Mouse (Mus musculus): ENCODE results near the gene Chrnb2. TPM values are rescaled to one million over a fixed set of nuclear protein-coding genes. Genes with fewer than 3 reads are reported as not detected.

The Chrnb2 gene
- polyA plus RNA-seq (2014; fragmentation: Nextera tagmentation; extraction: Ambion mirVana), result 12.0 and 17.7 TPM in 2 replicates

- no peaks in the 10 kb centered on the region; the same call in 1 of the 2 replicates for H3K4me1 ChIP-seq (replicated peaks; ENCODE audit: control insufficient read depth, insufficient read depth, low read length)
- WGBS, result under 1% methylated on average over 36 of the region's 36 CpGs
- H3K27me3 ChIP-seq (ENCODE audit: control insufficient read depth, insufficient read depth, low read length), result no peaks in the 10 kb centered on the region
- DNase-seq (ENCODE audit: low spot score) (peak; percentile 86), ATAC-seq (ENCODE audit: low FRiP score) (peak; percentile 71)
- H3K4me2 ChIP-seq (replicated peaks; ENCODE audit: low read depth, low read length), result peak within 1 kb of the TSS; percentile 62
- peak within 1 kb of the TSS; percentile 83 for H3K27ac ChIP-seq (ENCODE audit: low read depth, low read length)
- peak within 1 kb of the TSS; percentile 50 for H3K4me3 ChIP-seq (ENCODE audit: low read depth, low read length)
- H3K9ac ChIP-seq (ENCODE audit: low read depth, low read length), result peak within 1 kb of the TSS; percentile 68
- H3K9me3 ChIP-seq (ENCODE audit: control insufficient read depth, low read length), result no peaks in the 10 kb centered on the region
- H3K36me3 ChIP-seq (ENCODE audit: control insufficient read depth, insufficient read depth, low read length), result no peaks in the 10 kb centered on the region
These were observed at the start of gene Chrnb2 for GRCm38 (mm10) chr3:89764119-89764724. Gene Chrnb2, minus strand, starts transcription at chr3:89764632.

- ATAC-seq (ENCODE audit: low FRiP score), result no peak
- DNase-seq (ENCODE audit: low spot score), result no peak
- no peaks in the 10 kb centered on the region for H3K27me3 ChIP-seq (ENCODE audit: control insufficient read depth, insufficient read depth, low read length)
- WGBS, result 76% methylated on average over 7 of the region's 7 CpGs
- no peaks in the 10 kb centered on the region for H3K36me3 ChIP-seq (ENCODE audit: control insufficient read depth, insufficient read depth, low read length)
- no peak overlapping the region for H3K9ac ChIP-seq (ENCODE audit: low read depth, low read length)
- H3K9me3 ChIP-seq (ENCODE audit: control insufficient read depth, low read length), result 0 out of 2 replicates have a peak, but pooled peaks cover 2% of the 10 kb centered on the region
- H3K4me3 ChIP-seq (ENCODE audit: low read depth, low read length), result no peak overlapping the region
- no peaks in the 10 kb centered on the region for H3K4me1 ChIP-seq (replicated peaks; ENCODE audit: control insufficient read depth, insufficient read depth, low read length)
- no peak overlapping the region for H3K4me2 ChIP-seq (replicated peaks; ENCODE audit: low read depth, low read length)
- H3K27ac ChIP-seq (ENCODE audit: low read depth, low read length), result no peak overlapping the region
These were observed 49.6 kb upstream of the Chrnb2 start for GRCm38 (mm10) chr3:89814051-89814450.

- ATAC-seq (ENCODE audit: low FRiP score) (no peak), DNase-seq (ENCODE audit: low spot score) (no peak)
- H3K9ac ChIP-seq (ENCODE audit: low read depth, low read length), result no peak overlapping the region
- no peaks in the 10 kb centered on the region for H3K36me3 ChIP-seq (ENCODE audit: control insufficient read depth, insufficient read depth, low read length)
- no peak overlapping the region for H3K4me2 ChIP-seq (replicated peaks; ENCODE audit: low read depth, low read length)
- H3K9me3 ChIP-seq (ENCODE audit: control insufficient read depth, low read length), result 0 out of 2 replicates have a peak, but pooled peaks cover 2% of the 10 kb centered on the region
- no peaks in the 10 kb centered on the region for H3K4me1 ChIP-seq (replicated peaks; ENCODE audit: control insufficient read depth, insufficient read depth, low read length)
- no peak overlapping the region for H3K4me3 ChIP-seq (ENCODE audit: low read depth, low read length)
- WGBS, result 76% methylated on average over 3 of the region's 3 CpGs
- H3K27ac ChIP-seq (ENCODE audit: low read depth, low read length), result no peak overlapping the region
- no peaks in the 10 kb centered on the region for H3K27me3 ChIP-seq (ENCODE audit: control insufficient read depth, insufficient read depth, low read length)
These were observed 47.7 kb upstream of the Chrnb2 start for GRCm38 (mm10) chr3:89812166-89812565.

DNA sequence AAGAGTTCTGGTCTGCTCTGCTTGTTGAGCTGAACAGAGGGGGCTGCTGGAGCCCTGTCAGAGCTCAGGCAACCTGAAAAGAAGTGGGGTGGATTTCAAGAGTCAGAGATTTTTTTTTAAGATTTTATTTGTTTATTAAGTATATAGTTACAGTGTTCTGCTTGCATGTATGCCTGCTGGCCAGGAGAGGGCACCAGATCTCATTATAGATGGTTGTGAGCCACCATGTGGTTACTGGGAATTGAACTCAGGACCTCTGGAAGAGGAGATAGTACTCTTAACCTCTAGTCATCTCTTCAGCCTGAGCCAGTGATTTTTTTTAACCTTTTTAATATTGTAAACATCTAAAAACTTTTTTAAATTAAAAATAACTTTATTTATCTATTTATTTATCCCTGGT is 46.4 kb upstream of the Chrnb2 start:
- ATAC-seq (ENCODE audit: low FRiP score), result no peak
- Histone ChIP-seq H3K4me2 (replicated peaks; ENCODE audit: low read depth, low read length) (no peak overlapping the region), H3K9ac (ENCODE audit: low read depth, low read length) (no peak overlapping the region), H3K36me3 (ENCODE audit: control insufficient read depth, insufficient read depth, low read length) (no peaks in the 10 kb centered on the region), H3K4me1 (replicated peaks; ENCODE audit: control insufficient read depth, insufficient read depth, low read length) (no peaks in the 10 kb centered on the region), H3K9me3 (ENCODE audit: control insufficient read depth, low read length) (0 out of 2 replicates have a peak, but pooled peaks cover 2% of the 10 kb centered on the region), H3K27ac (ENCODE audit: low read depth, low read length) (no peak overlapping the region), H3K4me3 (ENCODE audit: low read depth, low read length) (no peak overlapping the region), H3K27me3 (ENCODE audit: control insufficient read depth, insufficient read depth, low read length) (no peaks in the 10 kb centered on the region)
- DNase-seq (ENCODE audit: low spot score), result no peak

DNA sequence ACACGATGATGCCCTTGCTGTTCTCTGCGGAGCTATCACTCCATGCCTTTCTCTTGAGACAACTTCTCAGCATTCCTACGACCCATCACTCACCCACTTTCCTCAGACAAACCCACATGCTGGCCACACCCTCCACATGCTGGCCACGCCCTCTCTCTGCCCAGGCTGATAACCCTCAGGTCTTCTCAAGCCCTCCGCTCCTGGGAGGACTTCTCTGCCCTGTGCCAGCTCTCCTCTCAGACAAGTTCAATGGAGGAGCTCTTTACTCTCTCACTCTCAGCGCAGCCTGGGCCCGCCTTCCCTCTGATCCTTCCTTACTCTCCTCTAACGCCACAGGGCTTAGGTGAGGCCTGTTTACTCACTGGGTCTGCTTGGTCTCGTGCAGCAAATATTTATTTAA is 44.2 kb upstream of the Chrnb2 start:
- no peak for DNase-seq (ENCODE audit: low spot score)
- no peaks in the 10 kb centered on the region for H3K36me3 ChIP-seq (ENCODE audit: control insufficient read depth, insufficient read depth, low read length)
- 61% methylated on average over 9 of the region's 9 CpGs for WGBS
- no peak overlapping the region for H3K9ac ChIP-seq (ENCODE audit: low read depth, low read length)
- no peak for ATAC-seq (ENCODE audit: low FRiP score)
- no peak overlapping the region for H3K4me3 ChIP-seq (ENCODE audit: low read depth, low read length)
- H3K4me2 ChIP-seq (replicated peaks; ENCODE audit: low read depth, low read length), result no peak overlapping the region
- H3K9me3 ChIP-seq (ENCODE audit: control insufficient read depth, low read length), result 0 out of 2 replicates have a peak, but pooled peaks cover 2% of the 10 kb centered on the region
- H3K4me1 ChIP-seq (replicated peaks; ENCODE audit: control insufficient read depth, insufficient read depth, low read length), result no peaks in the 10 kb centered on the region
- H3K27ac ChIP-seq (ENCODE audit: low read depth, low read length), result no peak overlapping the region
- H3K27me3 ChIP-seq (ENCODE audit: control insufficient read depth, insufficient read depth, low read length), result no peaks in the 10 kb centered on the region

- 85% methylated on average over 5 of the region's 5 CpGs for WGBS
- Histone ChIP-seq H3K4me3 (ENCODE audit: low read depth, low read length) (no peak overlapping the region), H3K27ac (ENCODE audit: low read depth, low read length) (no peak overlapping the region), H3K9me3 (ENCODE audit: control insufficient read depth, low read length) (0 out of 2 replicates have a peak, but pooled peaks cover 2% of the 10 kb centered on the region), H3K27me3 (ENCODE audit: control insufficient read depth, insufficient read depth, low read length) (no peaks in the 10 kb centered on the region), H3K4me2 (replicated peaks; ENCODE audit: low read depth, low read length) (no peak overlapping the region), H3K4me1 (replicated peaks; ENCODE audit: control insufficient read depth, insufficient read depth, low read length) (no peaks in the 10 kb centered on the region), H3K36me3 (ENCODE audit: control insufficient read depth, insufficient read depth, low read length) (no peaks in the 10 kb centered on the region), H3K9ac (ENCODE audit: low read depth, low read length) (no peak overlapping the region)
- no peak for DNase-seq (ENCODE audit: low spot score)
- ATAC-seq (ENCODE audit: low FRiP score), result no peak
These were observed 43.4 kb upstream of the Chrnb2 start for GRCm38 (mm10) chr3:89807881-89808280.

- no peak overlapping the region for H3K27ac ChIP-seq (ENCODE audit: low read depth, low read length)
- H3K4me1 ChIP-seq (replicated peaks; ENCODE audit: control insufficient read depth, insufficient read depth, low read length), result no peaks in the 10 kb centered on the region
- 0 out of 2 replicates have a peak, but pooled peaks cover 2% of the 10 kb centered on the region for H3K9me3 ChIP-seq (ENCODE audit: control insufficient read depth, low read length)
- no peak for DNase-seq (ENCODE audit: low spot score)
- ATAC-seq (ENCODE audit: low FRiP score), result no peak
- no peaks in the 10 kb centered on the region for H3K36me3 ChIP-seq (ENCODE audit: control insufficient read depth, insufficient read depth, low read length)
- no peak overlapping the region for H3K9ac ChIP-seq (ENCODE audit: low read depth, low read length)
- H3K27me3 ChIP-seq (ENCODE audit: control insufficient read depth, insufficient read depth, low read length), result no peaks in the 10 kb centered on the region
- 95% methylated on average over 3 of the region's 3 CpGs for WGBS
- H3K4me3 ChIP-seq (ENCODE audit: low read depth, low read length), result no peak overlapping the region
- no peak overlapping the region for H3K4me2 ChIP-seq (replicated peaks; ENCODE audit: low read depth, low read length)
These were observed 42.7 kb upstream of the Chrnb2 start for GRCm38 (mm10) chr3:89807171-89807570.

GRCm38 (mm10) chr3:89806751-89807150 is 42.3 kb upstream of the Chrnb2 start:
- ATAC-seq (ENCODE audit: low FRiP score) (no peak), DNase-seq (ENCODE audit: low spot score) (no peak)
- WGBS, result 95% methylated on average over 2 of the region's 2 CpGs
- no peaks in the 10 kb centered on the region for H3K4me1 ChIP-seq (replicated peaks; ENCODE audit: control insufficient read depth, insufficient read depth, low read length)
- H3K9me3 ChIP-seq (ENCODE audit: control insufficient read depth, low read length), result 0 out of 2 replicates have a peak, but pooled peaks cover 2% of the 10 kb centered on the region
- no peak overlapping the region for H3K9ac ChIP-seq (ENCODE audit: low read depth, low read length)
- H3K27me3 ChIP-seq (ENCODE audit: control insufficient read depth, insufficient read depth, low read length), result no peaks in the 10 kb centered on the region
- no peak overlapping the region for H3K4me3 ChIP-seq (ENCODE audit: low read depth, low read length)
- H3K4me2 ChIP-seq (replicated peaks; ENCODE audit: low read depth, low read length), result no peak overlapping the region
- no peaks in the 10 kb centered on the region for H3K36me3 ChIP-seq (ENCODE audit: control insufficient read depth, insufficient read depth, low read length)
- no peak overlapping the region for H3K27ac ChIP-seq (ENCODE audit: low read depth, low read length)

GRCm38 (mm10) chr3:89805179-89805578 is 40.7 kb upstream of the Chrnb2 start:
- no peak overlapping the region for H3K27ac ChIP-seq (ENCODE audit: low read depth, low read length)
- H3K9ac ChIP-seq (ENCODE audit: low read depth, low read length), result no peak overlapping the region
- ATAC-seq (ENCODE audit: low FRiP score) (no peak), DNase-seq (ENCODE audit: low spot score) (no peak)
- H3K4me3 ChIP-seq (ENCODE audit: low read depth, low read length), result no peak overlapping the region
- no peaks in the 10 kb centered on the region for H3K36me3 ChIP-seq (ENCODE audit: control insufficient read depth, insufficient read depth, low read length)
- H3K27me3 ChIP-seq (ENCODE audit: control insufficient read depth, insufficient read depth, low read length), result no peaks in the 10 kb centered on the region
- H3K9me3 ChIP-seq (ENCODE audit: control insufficient read depth, low read length), result no peaks in the 10 kb centered on the region
- H3K4me2 ChIP-seq (replicated peaks; ENCODE audit: low read depth, low read length), result no peak overlapping the region
- no peaks in the 10 kb centered on the region for H3K4me1 ChIP-seq (replicated peaks; ENCODE audit: control insufficient read depth, insufficient read depth, low read length)
- WGBS, result 57% methylated on average over 4 of the region's 4 CpGs
